Mouse (Mus musculus) layer of hippocampus, adult 8-10 months (tissue): ENCODE data around the gene Arrb2. TPM values are rescaled to one million over a fixed set of nuclear protein-coding genes. Genes with fewer than 3 reads are reported as not detected.
"Not testable (repeated sequence)": the region's sequence is repeated elsewhere in the genome, so short reads cannot be mapped to it uniquely, and the experiment has no call there.

Experiments used
- DNase-seq, 2 experiments: peaks; one replicate each; pipeline ENCODE4 v3.0.0; 2022; ENCODE audit warnings: low spot score in 2 of 2
- total RNA-seq, 4 experiments: library from RNA; stranded (reverse); gene quantifications; 2 replicates each; pipeline ENCODE4 v1.2.4; 2022

The Arrb2 gene
- total RNA-seq, 4 experiments from 2014 or later = 97.4 to 116 (median 101) TPM

DNA sequence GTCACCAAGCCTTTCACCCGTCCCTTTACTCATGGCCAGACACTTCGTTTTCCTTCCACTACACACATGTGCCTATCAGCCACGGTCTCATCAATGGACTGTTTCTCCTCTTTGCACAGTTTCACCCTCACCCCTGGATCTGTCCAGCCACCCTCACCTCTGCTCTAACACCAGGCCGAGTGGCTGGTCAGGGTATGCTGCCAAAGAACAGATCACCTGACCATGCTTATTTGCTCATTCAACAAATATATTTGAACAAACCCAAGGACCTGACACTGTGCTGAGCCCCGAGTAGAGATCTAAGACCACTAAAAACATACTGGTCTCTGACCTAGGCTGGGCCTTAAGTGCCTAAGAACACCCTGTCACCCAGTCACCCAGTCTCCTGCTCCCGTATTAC lies 12.2 kb downstream of the Arrb2 start:
- DNase-seq = no peak

DNA sequence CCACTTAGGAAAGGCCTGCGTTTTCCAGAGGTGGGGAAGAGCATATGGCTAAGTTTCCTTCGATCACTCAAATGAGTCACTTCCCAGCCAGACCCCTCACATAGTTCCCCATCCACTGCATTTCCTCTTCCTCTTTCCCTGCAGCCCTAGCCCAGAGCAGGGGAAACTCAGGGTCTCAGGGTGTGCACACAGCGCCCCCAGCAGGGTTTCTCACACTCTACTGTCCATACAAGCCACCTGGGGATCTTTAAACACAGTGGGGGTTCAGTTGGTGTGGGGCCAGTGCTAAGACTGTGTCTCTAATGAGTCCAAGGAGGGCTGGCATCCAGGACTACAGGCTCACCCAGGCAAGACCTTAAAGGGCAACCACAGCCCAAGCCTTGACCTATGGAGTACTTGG lies 14.3 kb downstream of the Arrb2 start:
- DNase-seq = no peak

DNA sequence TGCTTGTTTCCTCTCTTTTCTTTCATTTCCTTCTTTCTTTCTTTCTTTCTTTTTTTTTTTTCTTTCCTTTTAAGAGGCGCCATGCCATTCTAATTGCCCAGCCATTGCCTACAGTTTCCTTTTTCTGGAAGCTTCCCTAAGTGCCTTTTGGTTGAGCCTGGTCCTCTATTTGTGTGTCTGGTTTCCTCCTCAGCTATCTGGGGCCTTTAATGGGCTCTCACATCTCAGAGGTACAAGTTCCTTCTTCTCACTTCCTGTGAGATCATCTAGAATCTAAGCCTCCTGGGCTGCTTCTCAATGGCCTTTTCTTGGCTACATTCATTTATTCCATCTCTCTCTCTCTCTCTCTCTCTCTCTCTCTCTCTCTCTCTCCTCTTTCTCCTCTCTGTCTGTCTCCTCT lies 14.9 kb downstream of the Arrb2 start:
- no peak for DNase-seq

DNA sequence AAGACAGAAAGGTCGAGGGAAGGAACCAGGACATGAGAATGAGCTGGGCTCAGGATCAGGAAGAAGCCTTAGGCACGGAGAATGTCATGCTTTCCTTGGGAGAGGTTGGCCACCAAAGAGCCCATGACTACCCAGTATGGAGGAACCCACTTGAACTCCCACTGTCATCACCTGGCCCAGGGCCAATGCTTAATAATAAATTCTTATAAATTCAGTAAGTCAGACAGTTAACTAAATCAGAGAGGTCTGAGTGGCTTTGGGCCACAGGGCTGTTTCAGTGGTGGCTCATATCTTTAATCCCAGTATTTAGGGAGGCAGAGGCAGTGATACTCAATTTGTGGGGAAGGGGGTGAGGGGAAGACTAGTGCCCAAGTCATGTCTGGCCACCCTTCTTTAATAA lies 18.5 kb downstream of the Arrb2 start:
- no peak for DNase-seq

DNA sequence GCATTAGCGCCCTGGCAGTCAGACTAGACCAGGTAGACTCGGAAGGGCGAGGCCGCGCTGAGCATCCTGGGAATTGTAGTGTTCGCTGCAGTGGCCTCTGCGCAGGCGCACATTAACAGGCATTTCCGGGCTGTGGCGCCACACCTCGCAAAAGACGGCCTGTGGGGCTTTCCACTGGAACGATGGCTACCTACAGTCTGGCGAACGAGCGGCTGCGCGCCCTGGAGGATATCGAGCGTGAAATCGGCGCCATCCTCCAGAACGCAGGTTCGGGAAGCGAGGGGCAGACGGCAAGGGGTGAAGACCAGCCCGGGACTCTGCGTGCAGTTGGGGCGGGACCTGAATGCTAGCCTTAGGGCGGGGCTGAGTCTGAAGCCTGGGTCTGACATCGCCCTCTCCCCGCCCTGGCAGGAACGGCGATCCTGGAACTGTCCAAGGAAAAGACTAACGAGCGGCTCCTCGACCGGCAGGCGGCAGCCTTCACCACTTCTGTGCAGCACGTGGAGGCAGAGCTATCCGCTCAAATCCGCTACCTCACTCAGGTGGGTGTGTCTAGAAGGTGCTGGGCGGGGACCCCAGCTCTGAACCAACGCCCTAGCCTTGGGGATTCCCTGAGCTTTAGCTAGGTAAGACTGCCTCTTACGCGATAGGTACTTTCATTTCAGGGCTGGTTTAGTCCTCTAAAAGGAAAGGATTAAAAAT lies 19.5 kb downstream of the Arrb2 start, which contains the start of gene Med11:
Gene Med11 (plus strand): TSS at position 123 of the 702 bp plus-strand sequence.
- peak; percentile 91 to 95 for DNase-seq

DNA sequence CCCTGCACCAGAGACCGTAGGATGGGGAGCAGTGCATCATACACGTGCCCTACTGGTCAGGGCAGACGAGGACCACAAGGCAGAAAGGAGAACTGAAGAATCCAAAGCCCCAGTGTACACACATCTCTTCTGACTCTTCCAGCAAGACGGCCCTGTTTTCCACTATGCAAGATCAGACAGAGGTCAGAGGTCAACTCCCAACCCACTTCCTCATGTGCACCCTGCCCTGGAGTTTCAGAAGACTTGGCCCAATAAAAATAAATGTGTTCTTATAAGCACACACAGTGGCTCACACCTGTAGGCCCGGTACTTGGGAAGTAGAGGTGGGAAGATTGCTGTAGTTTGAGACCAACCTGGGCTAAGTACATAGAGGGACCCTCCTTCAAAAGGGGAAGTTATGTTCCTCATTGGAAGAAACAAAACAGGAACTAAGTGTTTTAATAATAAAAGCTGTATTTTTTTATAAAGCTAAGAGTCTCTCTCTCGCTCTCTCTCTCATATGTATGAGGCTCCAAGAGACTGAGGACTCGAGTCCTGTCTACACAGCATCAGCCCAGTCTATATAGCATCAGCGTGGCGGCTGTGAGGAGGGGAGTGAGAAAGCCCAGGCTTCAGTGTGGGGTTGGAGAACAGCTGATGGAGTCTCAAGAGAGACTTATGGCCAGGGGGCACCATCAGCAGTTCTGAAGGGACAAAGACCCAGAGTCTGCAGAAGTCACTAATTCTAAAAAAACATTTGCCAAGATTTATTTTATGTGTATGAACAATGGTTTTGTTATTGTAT lies 21.0 kb downstream of the Arrb2 start:
- DNase-seq = no peak

DNA sequence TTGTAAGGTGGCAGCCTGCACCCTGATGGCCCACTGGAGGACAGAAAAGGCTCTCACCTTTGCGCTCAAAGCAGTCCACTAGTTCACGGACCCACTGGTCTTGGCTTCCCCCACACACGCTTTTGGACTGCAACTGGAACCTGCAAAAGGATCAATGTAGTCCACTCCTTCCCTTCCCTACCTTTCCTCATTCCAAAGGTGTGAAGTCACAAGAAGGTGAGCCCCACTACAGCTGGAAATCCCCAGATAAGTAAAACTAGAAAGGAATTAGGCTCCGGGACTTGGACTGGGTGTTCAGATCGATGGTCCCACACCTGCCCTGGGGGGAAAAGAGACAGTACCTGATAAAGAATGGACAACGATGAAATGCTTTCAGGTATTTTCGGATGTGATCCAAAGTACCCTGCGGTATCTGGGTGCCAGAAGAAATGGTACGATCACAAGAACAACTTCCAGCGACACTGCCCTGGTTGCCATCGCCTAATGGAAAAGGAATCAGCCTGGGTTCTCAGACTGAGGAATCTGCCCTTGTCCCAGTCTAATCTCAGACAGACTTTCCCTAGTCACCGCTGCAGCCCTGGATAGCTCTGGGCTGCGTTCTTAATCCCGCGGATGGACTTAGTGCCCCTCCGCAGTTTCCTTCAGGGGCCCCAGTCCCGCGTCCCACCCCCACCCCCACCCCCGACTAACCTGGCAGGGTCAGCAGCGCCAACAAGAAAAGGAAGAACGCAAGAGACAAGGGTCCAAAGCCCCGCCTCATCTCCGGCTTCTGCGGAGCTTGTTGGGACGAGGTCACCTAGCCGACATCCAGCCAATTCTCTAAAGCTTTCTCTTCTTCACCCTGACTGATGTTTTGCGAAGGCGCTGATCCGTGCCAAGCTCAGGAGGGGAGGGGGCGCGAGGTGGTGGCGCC lies 26.5 kb downstream of the Arrb2 start, which contains the start of gene Zmynd15:
Gene Zmynd15 (plus strand): TSS at position 746 of the 913 bp plus-strand sequence.
- no peak for DNase-seq

DNA sequence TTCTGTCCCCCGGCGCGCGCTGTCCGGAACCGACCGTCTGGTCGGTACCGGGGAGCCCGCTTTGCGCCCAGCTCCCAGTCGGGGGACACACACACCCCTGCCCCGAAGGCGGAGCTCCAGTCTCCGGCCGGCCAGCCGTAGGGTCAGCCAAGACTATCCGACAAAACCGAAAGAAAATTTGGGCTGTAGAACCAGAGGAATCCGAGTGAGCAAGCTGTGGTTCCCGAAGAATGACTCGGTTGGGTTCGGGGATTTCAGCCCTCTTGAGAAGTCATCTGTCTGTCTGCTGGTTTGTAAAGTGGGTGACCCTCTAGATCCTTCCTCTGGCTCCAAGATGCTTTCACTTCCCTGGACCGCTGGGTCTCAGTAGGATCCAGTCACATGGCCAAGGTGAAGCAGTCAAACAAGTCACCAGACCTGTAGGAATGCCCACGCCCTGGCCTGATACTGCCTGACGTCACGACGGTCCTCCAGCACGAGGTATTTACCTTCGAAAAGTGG lies 27.2 kb downstream of the Arrb2 start, which contains the start of gene Cxcl16:
Gene Cxcl16 (minus strand): TSS at position 384 of the 501 bp plus-strand sequence.
- no peak for DNase-seq

DNA sequence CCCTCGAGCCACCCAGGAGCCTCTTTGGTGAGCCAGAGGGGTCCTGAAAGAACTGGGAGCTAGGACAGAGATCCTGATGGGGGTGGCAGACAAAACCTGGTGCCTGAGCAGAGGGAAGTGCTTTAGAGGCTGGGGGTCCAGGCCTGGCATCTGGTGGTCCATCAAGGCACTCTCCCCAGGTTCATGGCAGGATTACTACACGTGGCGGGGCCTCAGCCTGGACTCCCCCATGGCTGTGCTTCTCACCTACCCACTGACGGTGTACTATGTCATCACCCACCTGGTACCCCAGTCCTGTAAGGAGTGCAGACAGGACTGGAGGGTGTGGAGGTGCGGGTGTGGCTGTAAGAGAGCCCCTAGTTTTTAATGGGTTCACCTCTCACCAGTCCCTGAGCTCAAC lies 31.5 kb downstream of the Arrb2 start:
- DNase-seq = no peak

DNA sequence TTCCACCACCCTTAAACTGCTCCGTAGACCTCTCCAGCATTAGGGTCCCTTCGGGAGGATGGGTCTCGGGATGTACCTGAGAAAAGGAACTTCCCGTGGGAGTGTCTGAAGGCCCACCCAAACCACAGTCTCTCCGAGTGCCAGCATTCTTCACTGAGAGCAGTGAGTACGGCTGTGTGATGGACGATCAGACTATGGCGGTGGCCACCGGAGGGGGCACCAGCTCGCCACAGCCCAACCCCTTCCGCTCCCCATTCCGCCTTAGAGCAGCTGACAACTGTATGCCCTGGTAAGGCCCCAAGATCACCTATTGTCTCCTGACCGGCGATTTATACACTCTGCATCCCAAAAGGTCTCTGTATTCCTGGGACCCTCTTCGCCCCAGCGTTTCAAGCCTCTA lies 32.8 kb downstream of the Arrb2 start:
- DNase-seq = no peak

DNA sequence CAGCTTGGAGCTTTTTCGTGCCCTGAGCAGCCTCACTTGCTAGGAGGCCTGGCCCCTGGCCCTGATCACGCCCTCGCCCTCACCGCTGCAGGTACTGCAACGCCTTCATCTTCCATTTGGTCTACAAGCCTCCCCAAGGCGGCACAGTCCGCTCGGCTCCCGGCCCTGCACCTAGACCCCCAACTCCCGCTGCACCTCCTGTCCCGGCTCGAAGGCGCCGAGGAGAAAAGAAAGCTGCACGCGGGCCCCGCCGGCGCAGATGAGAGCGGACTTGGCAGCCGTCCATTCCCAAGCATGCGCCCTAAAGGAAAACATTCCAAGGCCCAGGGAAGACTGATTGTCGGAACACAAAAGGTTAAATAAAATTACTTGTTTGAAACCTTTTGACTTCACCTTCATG lies 33.4 kb downstream of the Arrb2 start:
- DNase-seq = no peak

DNA sequence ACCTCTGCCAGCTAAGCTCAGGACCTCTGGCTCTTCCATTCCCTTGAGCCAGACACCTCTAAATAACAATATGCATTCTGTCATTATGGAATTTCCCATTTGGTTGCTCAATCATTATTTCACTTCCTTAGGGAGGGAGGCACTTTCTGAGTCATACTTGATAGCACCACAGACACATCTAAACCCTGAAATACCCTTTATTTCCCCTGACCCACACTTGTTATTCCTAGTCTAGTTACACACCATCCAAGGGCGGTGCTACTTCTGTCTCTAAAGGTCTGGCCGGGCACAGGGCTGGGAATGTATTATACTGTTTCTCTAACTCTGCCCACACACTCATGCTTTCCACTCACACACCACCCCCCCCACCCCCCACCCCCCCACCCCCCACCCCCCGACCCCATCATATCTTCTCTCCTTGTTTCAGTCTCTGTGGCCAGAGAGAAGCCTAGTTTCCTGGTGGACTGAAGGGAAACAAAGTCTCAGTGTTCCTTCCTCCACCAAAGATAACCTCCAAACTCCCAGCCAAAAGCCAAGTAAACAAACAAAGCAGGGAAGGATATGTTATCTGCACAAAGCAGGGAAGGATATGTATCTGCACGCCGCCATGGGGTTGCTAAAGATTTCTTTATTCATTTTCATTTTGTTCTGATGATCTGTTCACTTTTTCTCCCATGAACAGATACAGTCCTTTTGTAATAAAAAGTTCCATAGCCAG lies 35.6 kb downstream of the Arrb2 start:
- no peak for DNase-seq

DNA sequence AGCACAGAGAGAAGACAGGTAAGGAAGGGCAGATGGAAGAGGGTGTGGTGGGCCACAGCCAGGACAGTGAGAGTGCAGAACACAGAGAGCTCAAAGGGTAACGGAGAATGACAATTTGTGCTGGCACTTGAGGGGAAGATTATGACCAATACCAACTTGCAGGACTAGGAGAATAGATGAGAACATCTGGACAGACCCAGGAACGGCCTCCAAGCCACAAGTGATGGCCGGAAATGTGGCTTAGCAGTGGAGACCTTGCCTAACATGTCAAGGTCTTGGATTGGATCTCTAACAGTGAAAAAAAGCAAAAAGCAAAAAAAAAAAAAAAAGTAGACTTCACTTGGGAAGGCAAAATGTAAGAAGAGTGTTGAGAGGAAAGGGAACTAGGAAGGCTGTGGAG lies 37.3 kb downstream of the Arrb2 start:
- no peak for DNase-seq

DNA sequence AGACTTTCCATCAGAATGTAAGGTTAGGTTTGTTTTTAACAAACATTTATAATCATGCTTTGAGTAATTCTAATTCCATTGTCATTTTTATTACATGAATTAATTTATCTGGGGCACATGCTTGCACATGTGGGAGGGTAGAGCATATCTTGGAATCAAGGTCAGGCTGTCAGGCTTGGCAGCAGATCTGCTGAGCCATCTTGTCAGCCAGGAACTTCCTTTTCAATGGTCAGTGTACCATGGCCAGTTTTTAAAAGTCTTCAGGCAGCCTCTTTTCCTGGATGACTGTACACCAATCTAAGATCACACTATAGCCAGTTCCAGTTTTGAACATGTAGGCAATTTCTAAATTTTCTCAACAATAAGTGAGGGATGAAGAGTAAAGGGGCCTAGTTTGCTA lies 40.3 kb downstream of the Arrb2 start:
- no peak for DNase-seq

DNA sequence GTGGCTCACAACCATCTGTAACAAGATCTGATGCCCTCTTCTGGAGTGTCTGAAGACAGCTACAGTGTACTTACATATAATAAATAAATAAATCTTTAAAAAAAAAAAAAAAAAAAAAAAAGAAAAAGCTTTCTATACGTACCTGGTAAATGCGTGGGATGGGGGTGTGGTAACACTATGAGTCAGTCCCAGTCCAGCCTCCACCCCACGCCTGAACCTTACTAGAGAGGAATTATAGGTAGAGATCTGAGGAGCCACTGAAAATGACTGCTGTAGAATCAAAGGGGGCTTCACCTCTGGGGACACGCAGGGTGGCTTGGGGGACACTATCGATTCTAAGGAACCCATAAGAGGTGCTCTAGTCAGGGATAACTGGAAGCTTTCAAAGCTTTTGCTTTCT lies 40.9 kb downstream of the Arrb2 start:
- not testable (repeated sequence) for DNase-seq

DNA sequence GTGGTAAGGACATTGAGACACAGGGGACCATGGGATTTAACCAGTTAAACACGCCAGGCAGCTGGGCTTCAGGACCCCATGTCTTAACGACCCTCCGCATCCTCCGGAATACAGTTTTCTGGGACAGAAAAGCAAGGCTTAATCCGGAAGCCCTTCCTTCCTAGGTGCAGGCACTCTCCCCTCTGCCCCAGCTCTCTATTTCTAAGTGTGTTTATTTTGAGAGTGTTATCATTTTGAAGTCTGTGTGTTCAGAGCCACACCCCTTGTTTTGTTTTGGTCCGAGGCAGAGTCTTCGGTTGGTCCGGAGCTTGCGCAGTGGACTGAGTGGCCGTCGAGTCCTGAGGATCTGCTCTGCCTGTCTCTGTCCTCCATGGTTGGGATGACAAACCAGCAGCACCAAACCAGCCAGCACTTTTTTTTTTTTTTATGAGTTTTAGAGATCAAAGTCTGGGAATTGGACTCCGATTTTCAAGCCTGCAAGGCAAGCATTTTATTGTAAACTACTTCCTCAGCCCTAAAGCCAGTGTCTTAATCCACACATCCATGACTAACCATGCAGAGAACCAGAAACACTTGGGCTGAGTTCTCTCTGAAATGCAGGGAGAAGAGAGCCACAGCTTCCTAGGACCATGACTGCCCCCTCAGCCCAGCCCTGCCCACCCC lies 42.6 kb downstream of the Arrb2 start:
- DNase-seq = no peak

DNA sequence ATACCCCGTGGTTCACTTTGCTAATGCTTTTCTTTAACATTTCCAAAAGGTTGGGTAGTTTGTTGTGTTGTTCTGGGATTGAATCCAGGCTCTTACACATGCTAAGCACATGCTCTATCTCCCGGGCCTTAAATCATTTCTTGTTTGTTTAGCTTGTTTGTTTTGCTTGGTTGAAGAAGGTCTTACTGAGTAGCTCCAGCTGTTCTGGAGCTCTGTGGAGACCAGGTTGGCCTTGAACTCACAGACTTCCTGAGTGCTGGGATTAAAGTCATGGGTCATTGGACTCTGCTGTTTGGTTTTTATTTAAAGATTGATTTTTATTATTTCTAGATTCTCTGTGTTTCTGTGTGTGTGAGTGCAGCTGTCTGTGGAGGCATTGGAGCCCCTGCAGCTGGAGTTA lies 53.1 kb downstream of the Arrb2 start:
- DNase-seq = no peak

DNA sequence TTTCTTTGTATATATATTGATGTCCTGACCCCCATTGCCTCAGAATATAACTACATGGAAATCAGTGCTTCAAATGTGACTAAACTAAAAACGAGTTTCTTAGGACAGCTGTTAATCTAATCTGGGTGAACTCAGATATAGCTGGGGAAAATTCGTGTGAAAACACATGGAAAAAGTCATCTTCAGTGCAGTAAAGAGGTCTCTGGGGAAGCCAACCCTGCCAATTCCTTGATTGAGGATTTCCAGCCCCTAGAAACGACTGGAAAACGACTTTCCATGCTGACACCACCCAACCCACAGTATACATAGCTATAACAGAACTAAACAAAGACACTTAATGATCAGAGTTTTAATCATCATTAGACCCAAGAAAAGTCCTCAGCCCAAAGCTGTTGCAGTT lies 55.4 kb downstream of the Arrb2 start:
- no peak for DNase-seq

DNA sequence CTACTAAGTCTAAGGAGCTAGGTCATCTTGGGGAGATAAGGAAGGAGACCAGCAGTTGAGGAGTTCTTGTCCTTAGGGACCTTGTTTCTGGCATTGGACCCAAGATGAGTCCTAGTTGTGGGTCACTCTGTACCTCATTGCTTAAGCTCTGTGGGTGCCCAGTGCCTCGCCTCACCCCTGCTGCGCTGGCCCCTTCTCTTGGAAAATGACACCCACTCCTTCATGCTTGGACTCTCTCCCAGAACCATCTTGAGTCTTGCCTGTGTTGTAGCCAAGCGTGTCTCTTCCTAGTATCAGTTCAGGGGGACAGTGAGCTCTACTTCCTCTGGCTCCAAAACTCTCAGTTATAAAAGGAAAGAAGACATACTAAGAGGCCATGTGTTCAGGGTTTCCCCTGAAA lies 56.7 kb downstream of the Arrb2 start:
- DNase-seq = no peak

DNA sequence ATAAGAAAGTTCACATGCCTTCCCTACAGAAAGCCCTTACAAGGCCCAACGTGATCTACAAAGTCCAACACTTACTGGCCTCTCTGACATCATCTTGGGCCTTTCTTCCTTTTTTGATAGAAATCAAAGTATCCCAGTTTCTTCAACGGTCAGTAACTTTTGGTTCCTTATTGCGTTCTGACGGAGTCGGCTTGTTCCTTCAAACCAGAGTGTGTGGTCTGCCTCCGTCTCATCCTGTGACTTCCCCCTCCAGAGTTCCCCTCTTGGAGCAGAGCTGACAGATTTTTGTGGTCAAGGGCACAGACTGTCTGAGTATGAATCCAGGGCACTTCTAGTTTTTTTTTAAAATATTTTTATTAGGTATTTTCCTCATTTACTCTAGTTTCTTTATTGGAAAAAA lies 57.2 kb downstream of the Arrb2 start:
- DNase-seq = no peak
